Mouse (Mus musculus): ENCODE data around the gene Fam193a.

Gene Fam193a

DNA sequence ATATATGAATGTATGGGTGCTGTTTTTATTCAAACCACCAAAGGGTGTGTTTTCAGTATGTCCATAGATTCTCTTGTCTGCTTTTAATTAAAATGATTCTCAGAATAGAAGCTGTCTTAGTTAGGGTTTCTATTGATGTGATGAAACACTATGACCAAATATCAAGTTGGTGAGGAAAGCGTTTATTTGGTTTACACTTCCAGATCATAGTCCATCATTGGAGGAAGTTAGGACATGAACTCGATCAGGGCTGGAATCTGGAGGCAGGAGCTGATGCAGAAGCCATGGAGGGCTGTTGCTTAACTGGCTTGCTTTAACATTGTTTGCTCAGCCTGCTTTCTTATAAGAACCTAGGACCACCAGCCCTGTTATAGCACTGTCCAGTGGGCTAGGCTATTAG is 12.0 kb downstream of the Fam193a start:
- no peak for DNase-seq (ENCODE audit: low read depth, low spot score)

GRCm38 (mm10) chr5:34385616-34386015 is 15.9 kb downstream of the Fam193a start:
- DNase-seq (ENCODE audit: low read depth, low spot score), result no peak

DNA sequence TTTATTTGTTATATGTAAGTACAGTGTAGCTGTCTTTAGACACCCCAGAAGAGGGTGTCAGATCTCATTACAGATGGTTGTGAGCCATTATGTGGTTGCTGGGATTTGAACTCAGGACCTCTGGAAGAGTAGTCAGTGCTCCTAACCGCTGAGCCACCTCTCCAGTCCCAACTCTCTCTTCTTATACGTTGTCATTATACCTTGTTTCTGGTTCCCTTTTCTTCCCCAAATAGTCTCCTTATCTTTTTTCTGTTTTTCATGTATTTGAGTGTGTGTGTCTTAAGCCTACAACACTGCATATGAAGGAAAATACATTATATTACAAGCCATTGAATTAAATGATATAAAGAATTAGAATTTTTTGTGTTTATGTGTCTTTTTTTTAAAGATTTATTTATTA is 17.0 kb downstream of the Fam193a start:
- no peak for DNase-seq (ENCODE audit: low read depth, low spot score)

GRCm38 (mm10) chr5:34393251-34393650 is 23.5 kb downstream of the Fam193a start:
- DNase-seq (ENCODE audit: low read depth, low spot score), result no peak

DNA sequence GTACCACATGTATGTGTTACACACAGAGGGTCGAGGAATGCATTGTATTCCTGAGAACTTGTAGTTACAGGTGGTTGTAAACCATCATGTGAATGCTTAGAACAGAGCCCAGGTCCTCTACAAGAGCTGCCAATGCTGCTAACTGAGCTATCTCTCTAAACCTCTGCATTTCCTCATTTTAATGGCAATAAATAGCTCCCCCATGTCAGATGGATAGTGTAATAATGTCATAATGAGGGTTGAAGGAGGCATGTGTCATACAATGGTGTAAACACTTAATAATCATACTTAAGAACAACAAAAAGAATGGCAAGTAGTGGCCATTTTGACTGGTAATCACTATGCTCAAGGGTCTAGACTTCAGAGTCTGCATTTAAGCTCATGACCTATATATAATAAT is 25.6 kb downstream of the Fam193a start:
- no peak for DNase-seq (ENCODE audit: low read depth, low spot score)

DNA sequence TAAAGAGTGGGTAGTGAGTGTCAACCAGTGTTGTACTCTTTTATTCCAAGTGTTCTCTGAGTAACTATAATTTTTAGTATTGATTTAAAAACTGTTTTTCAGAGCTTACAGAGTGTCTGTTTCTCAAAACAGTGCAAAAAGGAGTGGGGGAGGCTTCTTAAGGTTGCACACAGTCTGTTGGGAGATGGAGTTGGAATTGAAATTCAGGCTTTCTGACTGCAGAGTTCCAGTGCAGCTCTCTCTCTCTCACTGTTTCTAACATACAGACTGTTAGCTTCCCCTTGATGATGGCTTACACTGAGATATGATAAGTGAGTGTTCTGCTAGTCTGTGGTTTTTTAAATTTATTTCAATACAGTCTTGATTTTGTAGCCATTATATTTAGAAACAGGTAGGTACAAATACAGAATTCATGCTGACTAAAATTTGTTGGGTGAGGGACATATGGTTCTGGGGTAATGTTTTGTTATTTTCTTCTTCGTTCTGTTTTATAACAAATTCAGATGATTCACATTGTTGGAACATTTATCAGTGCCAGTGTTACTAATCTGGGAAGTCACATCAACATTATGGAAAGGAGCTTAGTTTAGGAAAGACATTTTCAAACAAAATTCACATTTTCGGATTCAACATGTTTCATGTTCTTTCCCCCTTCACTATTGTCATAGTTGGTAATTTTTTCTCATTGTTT is 26.3 kb downstream of the Fam193a start:
- no peak for DNase-seq (ENCODE audit: low read depth, low spot score)

DNA sequence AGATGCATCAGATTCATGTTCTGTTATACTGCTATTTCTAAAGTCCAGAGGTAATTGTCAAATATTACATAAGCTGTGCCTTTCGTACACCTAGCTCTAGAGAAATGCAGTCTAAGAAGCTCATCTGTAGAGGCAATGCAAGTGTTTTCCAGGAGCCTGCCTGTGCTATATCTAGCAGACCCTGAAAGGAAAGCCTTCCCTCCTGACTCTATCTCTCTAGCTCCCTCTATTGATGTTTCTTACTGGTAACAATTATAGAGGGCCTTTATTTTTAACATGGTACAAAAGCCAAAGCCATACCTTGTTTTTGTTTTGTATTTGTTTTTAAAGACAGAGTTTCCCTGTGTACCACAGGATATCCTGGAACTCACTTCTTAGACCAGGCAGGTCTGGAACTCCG is 28.1 kb downstream of the Fam193a start:
- no peak for DNase-seq (ENCODE audit: low read depth, low spot score)

DNA sequence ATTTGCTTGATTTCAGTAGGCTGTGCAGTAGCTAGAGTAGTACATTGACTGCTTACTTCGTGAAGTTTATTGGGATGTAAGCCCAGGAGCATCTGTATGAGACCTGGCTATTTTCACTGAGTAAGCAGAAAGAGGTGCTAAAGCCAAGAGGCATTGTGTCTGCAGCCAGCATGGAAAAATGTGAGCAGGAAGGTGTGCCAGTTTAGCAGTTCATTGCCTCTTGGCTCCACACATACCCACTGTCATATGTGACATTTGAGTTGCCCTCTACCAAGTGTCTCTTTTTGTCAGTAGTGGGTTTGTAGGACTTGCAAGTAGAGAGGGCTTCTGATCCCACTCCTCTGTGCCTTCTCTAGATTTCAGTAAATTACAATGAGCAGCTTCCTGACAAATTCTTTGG is 28.6 kb downstream of the Fam193a start:
- no peak for DNase-seq (ENCODE audit: low read depth, low spot score)

DNA sequence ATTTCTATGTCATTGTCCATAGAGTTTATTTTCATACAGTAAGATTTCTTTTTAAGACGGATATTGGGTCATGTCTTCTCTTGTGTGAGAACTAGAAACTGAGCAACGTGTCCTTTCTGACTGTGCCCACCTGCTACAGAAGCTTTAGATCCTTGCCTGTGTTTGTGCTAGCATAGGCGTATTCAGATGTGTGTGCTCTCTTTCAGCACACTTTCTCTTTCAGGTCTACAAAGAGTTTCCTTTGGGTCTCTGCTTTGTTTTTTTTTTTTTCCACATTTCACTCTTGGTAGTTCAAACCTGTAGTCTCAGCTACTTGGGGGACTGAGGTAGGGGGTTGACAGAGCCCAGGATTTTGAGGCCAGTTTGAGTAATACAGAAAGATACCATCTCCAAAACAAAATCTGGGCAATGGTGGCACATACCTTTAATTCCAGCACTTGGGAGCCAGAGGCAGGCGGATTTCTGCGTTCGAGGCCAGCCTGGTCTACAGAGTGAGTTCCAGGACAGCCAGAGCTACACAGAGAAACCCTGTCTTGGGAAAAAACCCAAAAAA is 37.7 kb downstream of the Fam193a start:
- no peak for DNase-seq (ENCODE audit: low read depth, low spot score)

- DNase-seq (ENCODE audit: low read depth, low spot score), result no peak
Measured at GRCm38 (mm10) chr5:34409002-34409401, 39.3 kb downstream of the Fam193a start.

DNA sequence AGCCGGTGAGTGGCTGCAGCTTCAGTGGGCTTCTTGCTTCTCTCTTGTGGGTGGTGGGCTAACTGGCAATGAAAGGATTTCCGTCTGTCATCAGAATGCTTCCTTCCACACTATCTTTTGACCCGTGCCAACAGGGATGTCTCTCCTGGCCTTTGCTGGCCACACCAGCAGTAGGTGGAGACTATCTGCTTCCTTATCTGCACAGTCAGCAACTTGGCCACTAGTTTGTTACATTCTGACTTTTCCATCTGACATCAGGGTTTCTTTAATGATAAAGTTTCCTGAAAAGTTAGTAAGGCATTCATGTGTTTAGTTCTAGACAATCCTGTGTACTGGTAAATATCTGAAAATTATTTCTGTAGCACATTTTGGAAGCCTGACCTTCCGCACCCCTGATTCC is 41.1 kb downstream of the Fam193a start:
- no peak for DNase-seq (ENCODE audit: low read depth, low spot score)

DNA sequence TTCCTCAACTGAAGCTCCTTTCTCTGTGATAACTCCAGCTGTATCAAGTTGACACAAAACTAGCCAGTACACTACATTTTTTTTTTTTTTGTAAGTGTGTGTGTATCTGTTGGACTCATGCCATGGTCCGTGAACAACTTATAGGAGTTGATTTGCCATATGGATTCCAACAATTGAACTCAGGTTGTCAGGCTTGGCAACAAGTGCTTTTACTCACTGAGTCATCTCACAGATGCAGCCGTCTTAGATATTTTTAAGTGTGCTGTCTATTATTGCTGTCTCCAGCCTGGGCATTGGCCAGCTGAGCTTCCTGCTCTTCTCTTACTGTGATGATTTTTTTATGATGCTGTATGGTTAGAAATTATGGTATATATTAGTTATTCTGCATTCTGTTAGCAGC is 44.2 kb downstream of the Fam193a start:
- no peak for DNase-seq (ENCODE audit: low read depth, low spot score)

DNA sequence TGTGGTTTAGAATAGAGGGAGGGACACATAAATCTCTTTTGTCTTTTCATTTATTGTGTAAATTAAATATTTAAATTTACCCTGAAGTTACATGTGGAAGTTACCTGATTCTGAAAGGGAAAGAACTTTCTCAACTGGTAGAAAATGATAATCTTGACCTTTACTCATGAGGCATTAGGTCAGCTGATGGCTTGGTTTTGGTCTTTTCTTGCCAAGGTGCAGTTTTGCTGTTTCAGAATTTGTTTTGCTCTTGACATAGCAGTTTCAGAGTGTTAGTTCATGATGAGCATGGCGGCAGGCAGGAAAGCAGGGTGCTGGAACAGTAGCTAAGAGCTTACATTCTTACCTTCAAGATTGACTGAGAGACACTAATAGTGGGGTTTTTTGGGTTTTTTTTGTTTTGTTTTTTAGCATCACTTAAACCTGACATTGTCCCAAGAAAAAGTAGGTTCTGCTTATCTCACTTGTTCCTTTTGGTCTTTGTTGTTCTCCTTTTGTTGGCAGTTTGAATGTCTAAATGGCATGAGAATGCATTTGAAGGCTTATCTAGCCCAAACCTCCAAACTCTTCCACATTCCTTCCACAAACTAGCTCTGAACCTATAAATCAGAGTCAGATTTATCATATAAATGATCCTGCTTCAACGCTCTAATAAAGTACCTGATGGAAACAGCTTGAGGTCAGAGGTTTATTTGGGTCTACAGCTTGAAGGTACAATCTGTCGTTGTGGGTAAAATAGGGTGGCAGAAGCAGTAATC is 47.7 kb downstream of the Fam193a start:
- DNase-seq (ENCODE audit: low read depth, low spot score), result no peak

GRCm38 (mm10) chr5:34419188-34419587 is 49.5 kb downstream of the Fam193a start:
- DNase-seq (ENCODE audit: low read depth, low spot score), result no peak

DNA sequence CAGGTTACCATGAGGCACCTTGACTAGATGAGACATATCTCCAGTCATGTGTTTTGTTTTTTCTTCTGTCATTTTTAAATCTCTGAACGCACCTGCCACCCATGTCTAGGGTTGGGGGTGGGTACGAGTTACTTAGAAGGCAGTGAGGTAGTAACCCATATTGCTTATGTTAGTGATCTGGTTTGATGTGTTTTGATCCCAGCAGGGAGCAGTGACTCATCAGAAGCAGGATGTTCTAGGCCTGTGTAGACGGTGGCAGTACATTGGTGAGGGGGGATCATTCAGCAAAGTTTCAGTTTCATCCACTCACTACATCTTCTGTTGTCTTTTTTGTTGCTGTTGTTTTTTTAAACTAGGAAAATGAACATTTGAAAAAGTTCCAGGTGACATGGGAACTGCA is 61.0 kb downstream of the Fam193a start:
- no peak for DNase-seq (ENCODE audit: low read depth, low spot score)

- no peak for DNase-seq (ENCODE audit: low read depth, low spot score)
Measured at GRCm38 (mm10) chr5:34433786-34434185, 64.1 kb downstream of the Fam193a start.

DNA sequence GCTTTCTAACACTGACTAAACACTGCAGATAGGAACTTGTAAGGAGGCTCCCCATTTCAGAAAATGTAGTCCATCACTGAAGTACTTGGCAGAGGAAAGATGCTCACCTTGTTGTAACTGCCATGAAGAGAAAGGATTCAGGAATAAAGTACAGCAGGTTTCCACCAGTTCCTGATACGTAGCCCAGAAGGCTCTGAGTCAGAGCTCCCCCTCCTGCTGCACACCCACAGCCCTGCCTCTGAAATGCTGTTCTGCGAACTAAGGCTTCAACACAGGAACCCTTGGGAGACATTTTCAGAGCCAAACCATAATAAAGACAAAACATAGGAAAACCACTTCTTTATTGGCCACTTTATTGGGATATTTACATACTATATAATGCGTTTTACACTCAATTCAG is 64.5 kb downstream of the Fam193a start:
- DNase-seq (ENCODE audit: low read depth, low spot score), result no peak

GRCm38 (mm10) chr5:34438052-34438451 is 68.3 kb downstream of the Fam193a start:
- DNase-seq (ENCODE audit: low read depth, low spot score), result no peak

DNA sequence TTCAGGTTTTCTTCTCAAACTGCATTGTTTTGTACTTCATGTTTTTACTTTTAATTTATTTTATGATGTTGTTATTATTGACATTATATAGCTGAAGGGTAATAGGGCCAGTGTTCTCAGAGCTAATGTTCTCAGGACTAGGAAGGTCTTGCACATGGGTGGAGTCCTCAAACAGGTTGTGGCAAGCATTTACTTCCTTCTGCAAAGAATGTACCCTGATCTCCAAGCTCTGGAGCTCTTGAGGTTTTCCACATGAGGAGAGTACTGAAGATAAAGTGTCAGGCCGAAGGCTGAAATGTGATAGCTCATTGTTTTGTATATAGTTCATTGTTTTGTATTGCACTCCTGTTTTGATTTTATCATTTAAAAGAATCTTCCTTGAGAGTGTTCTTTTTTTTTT is 68.9 kb downstream of the Fam193a start:
- DNase-seq (ENCODE audit: low read depth, low spot score), result no peak

GRCm38 (mm10) chr5:34439768-34440167 is 70.0 kb downstream of the Fam193a start:
- DNase-seq (ENCODE audit: low read depth, low spot score), result peak; percentile 95

DNA sequence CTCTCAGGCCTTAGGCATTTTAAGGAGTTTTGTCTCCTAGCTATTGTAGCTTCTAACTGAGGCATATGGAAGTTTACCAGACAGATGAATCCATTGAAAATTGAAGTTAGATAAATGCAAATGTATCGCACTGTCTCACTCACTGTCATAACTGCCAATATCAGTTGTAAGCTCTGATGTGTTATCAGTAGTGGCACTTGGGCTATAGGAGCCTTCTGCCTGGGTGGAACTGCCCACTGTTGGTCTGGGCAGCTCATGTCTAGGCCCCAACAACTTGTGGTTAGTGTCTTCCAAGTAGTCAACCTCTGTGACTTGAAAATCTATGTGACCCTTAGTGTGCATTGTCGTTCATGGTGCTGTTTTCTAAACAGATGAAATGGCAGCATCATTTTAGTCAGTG is 72.1 kb downstream of the Fam193a start:
- DNase-seq (ENCODE audit: low read depth, low spot score), result no peak

DNA sequence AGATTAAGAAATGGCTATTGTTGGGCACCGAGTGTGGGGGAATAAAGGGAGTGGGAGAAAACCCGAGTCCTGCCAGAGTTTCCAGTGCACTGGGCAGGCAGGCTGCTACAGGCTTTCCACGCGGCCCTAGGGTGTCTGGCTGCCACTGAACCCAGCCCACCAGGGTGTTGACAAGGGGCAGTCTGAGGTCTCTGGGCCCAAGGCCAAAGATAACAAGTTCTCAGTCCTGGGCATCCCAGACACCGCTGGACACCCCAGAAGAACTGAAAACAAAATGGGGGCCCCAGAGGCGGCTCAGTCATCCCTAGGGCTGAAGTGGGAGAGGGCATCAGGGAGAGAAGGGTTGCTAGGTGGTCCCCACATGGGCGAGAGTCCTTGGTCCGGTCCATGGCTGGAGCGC is 76.5 kb downstream of the Fam193a start:
- DNase-seq (ENCODE audit: low read depth, low spot score), result no peak

DNA sequence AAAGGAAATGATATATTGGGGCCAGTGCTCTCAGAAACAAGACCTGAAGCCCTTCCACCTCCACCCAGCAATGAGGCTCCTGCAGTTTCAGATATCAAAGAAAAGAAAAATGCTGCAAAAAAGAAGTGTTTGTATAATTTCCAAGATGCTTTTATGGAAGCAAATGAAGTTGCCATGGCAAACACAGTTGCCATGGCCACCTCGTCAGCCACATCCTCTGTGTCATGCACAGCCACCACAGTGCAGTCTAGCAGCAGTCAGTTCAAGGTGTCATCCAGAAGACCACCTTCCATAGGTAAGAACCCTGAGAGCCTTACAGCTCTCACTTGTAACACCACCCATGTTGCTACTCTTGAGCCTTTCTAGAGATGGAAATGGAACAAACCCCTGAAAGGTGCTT is 89.3 kb downstream of the Fam193a start:
- DNase-seq (ENCODE audit: low read depth, low spot score), result no peak

Data from ZHBTc4 (cell line).